In the genomic region with DNA sequence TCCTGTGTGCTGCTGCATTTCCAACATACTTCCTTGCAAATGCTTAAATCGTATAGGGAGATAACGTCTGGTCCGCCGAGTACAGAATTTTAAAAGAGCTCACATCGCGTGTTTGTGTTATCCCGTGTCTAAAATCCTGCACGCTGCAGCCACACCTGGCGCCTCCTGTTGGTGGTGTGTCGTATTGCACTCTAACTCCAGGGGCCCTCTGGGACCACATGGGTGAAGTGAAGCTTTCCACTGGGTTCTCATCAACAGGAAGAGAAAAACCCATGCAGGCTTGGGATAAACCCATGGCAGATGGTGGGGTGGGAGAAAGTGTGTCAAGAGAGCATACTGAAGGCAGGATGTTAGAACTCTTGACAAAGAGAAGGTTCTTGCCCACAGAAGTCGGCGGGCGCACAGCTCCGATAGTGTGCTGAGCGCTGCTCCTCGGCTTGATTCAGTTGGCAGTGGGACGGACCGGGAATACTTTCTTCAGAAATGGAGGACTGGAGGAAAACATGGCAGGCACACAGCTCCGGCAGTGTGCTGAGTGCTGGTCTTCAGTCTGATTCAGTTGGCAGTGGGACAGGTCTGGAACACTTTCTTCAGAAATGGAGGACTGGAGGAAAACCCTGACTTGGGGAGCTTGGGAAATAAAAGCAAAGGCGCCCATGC, we compare ENCODE assay signal across 9 mouse cellular contexts.
DNase-seq lines count a peak whose midpoint lies in the region; ATAC-seq and TF ChIP-seq lines count a peak whose summit lies in the region.
"Had no signal": no experiment of that assay in that cellular context is flagged by ENCODE, and none has a peak within 500 bp of the region (broad histone marks: within the 10 kb centered on the region; RNA-seq: fewer than 3 reads in every experiment).

No protein-coding gene starts in this region.

- no peaks in the 10 kb centered on the region for H3K27me3 ChIP-seq in kidney, adult 2 months (replicated peaks; ENCODE audit: control insufficient read depth, insufficient read depth, low read length)
- no peaks in the 10 kb centered on the region for H3K27me3 ChIP-seq in embryonic facial prominence, embryonic 13.5 days
- H3K27me3 ChIP-seq in heart, embryonic 11.5 days (ENCODE audit: control insufficient read depth, insufficient read depth, low read length): no peaks in the 10 kb centered on the region
- H3K27me3 ChIP-seq: lung, embryonic 15.5 days had no signal

- peaks cover 5% of the 10 kb centered on the region; the same call in 1 of the 2 replicates for H3K4me1 ChIP-seq in kidney, adult 2 months (ENCODE audit: control insufficient read depth, insufficient read depth, low read length)
- H3K4me1 ChIP-seq in bone marrow, adult 2 months (ENCODE audit: control insufficient read depth, insufficient read depth, low read length): no peaks in the 10 kb centered on the region
- peaks cover 42% of the 10 kb centered on the region for H3K4me1 ChIP-seq in embryonic facial prominence, embryonic 13.5 days
- no peaks in the 10 kb centered on the region for H3K4me1 ChIP-seq in heart, embryonic 11.5 days (ENCODE audit: control insufficient read depth, insufficient read depth, low read length)

- 82% methylated on average over 20 of the region's 20 CpGs for WGBS in kidney, adult 2 months
- 77% methylated on average over 20 of the region's 20 CpGs for WGBS in bone marrow, adult 2 months
- WGBS in embryonic facial prominence, embryonic 13.5 days: 73% methylated on average over 20 of the region's 20 CpGs
- 75% methylated on average over 20 of the region's 20 CpGs for WGBS in heart, embryonic 11.5 days (ENCODE audit: insufficient replicate concordance)

- H3K9ac ChIP-seq in embryonic facial prominence, embryonic 13.5 days: no peak overlapping the region
- H3K9ac ChIP-seq in heart, embryonic 11.5 days (ENCODE audit: low read depth, low read length): no peak overlapping the region
- H3K9ac ChIP-seq: lung, embryonic 15.5 days had no signal

- no peaks in the 10 kb centered on the region for H3K36me3 ChIP-seq in kidney, adult 2 months (ENCODE audit: control insufficient read depth, insufficient read depth, low read length)
- no peaks in the 10 kb centered on the region for H3K36me3 ChIP-seq in embryonic facial prominence, embryonic 13.5 days
- H3K36me3 ChIP-seq in heart, embryonic 11.5 days (ENCODE audit: control insufficient read depth, insufficient read depth, low read length): no peaks in the 10 kb centered on the region
- H3K36me3 ChIP-seq: lung, embryonic 15.5 days had no signal

- no peak overlapping the region for H3K4me3 ChIP-seq in kidney, adult 2 months (ENCODE audit: insufficient read depth, low read depth, low read length)
- H3K4me3 ChIP-seq in bone marrow, adult 2 months (replicated peaks; ENCODE audit: control insufficient read depth, low read depth, low read length): no peak overlapping the region
- no peak overlapping the region for H3K4me3 ChIP-seq in embryonic facial prominence, embryonic 13.5 days
- H3K4me3 ChIP-seq in heart, embryonic 11.5 days (ENCODE audit: low read depth, low read length): no peak overlapping the region
- H3K4me3 ChIP-seq: lung, embryonic 15.5 days had no signal

- DNase-seq in kidney, adult 2 months: no peak
- no peak for DNase-seq in kidney, adult 8-10 months
- peak; percentile 23 for DNase-seq in mesoderm, embryonic 11.5 days (ENCODE audit: low read depth, low spot score)
- DNase-seq in gastrocnemius, postnatal 25 days: no peak
- DNase-seq in left cerebral cortex, postnatal 14 days (ENCODE audit: low spot score in 2 of 2): no peak

- TF ChIP-seq CTCF in kidney, adult 2 months (conservative IDR thresholded peaks at IDR 0.05; ENCODE audit: insufficient read depth, insufficient read length, low read depth, low read length): peak; percentile 40
- TF ChIP-seq CTCF in bone marrow, adult 2 months (IDR thresholded peaks at IDR 0.05; ENCODE audit: control insufficient read depth, insufficient read depth, low read length): peak; percentile 26; the same call in 1 of the 2 replicates

- H3K4me2 ChIP-seq in embryonic facial prominence, embryonic 13.5 days: peak overlapping the region; percentile 7; the same call in 1 of the 2 replicates
- no peak overlapping the region for H3K4me2 ChIP-seq in heart, embryonic 11.5 days
- H3K4me2 ChIP-seq: lung, embryonic 15.5 days had no signal

- TF ChIP-seq POLR2A in kidney, adult 2 months (IDR thresholded peaks at IDR 0.05; ENCODE audit: low read depth, low read length): no peak
- no peak for TF ChIP-seq POLR2A in bone marrow, adult 2 months (IDR thresholded peaks at IDR 0.05; ENCODE audit: borderline replicate concordance, control insufficient read depth, low read depth, low read length)

- H3K9me3 ChIP-seq in embryonic facial prominence, embryonic 13.5 days: no peaks in the 10 kb centered on the region
- H3K9me3 ChIP-seq in heart, embryonic 11.5 days (replicated peaks; ENCODE audit: control insufficient read depth, low read length): no peaks in the 10 kb centered on the region
- H3K9me3 ChIP-seq: lung, embryonic 15.5 days had no signal

- no peak overlapping the region for H3K27ac ChIP-seq in kidney, adult 2 months (ENCODE audit: insufficient read depth, low read depth, low read length)
- H3K27ac ChIP-seq in bone marrow, adult 2 months (ENCODE audit: control insufficient read depth, insufficient read depth, low read depth, low read length, poor library complexity): no peak overlapping the region
- H3K27ac ChIP-seq in embryonic facial prominence, embryonic 13.5 days: peak overlapping the region; percentile 88
- H3K27ac ChIP-seq in heart, embryonic 11.5 days (ENCODE audit: low read depth, low read length): no peak overlapping the region
- H3K27ac ChIP-seq: lung, embryonic 15.5 days had no signal

- intact Hi-C loops in left cerebral cortex, postnatal 14 days (cut with DNase I): no loop called here

- no peak for ATAC-seq in embryonic facial prominence, embryonic 13.5 days (ENCODE audit: insufficient number of reproducible peaks, insufficient read depth, low FRiP score, low TSS enrichment, low read depth)
- no peak for ATAC-seq in heart, embryonic 11.5 days (replicated peaks; ENCODE audit: insufficient number of reproducible peaks, low FRiP score, low TSS enrichment)
